Mouse (Mus musculus): ENCODE results near the gene Tmpo.

Tmpo gene

DNA sequence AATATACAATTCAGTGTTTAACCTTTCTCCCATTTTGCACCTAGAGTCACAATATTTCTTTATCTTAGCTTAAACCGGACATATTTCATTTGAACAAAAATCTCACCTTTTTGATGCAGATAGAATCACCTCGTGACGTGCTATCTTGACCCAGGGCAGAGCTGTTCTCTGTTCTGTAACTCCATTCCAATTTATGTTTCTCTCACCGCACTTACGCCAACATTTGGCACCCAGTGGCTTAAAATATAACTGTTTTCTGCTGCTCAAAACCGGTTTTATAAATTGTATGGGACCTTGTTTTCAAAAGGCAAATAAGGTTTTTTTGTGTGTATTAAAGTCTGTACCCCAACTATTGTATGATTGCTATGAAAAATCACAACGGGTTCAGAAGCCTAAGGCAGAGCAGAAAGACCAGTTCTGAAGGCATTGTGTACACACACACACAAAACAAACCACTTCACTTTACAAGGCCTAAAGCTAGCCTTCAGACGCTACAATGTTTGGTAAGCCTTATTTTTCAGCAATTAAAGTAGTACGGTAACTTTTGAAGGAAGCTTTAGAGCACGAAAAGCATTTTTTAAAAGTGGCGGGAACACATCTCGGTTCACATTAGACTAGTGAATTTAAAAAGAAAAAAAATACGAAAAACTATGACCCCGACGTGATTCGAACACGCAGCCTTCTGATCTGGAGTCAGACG, at the start of gene Tmpo:
Tmpo (minus strand) TSS at position 555 of the 700 bp plus-strand sequence.
- in situ Hi-C loops (cut with MboI; ENCODE audit: unreplicated experiment in 2 of 2): loop anchor here (10.0 to 25.0 kb wide), 6 partner anchors 446 to 1981 kb away; partner anchors contain the start of genes Actr6 (in 1 of the 2), Cdk17 (in 1 of the 2), Gas2l3 (in 1 of the 2) and Uhrf1bp1l (in 1 of the 2)

DNA sequence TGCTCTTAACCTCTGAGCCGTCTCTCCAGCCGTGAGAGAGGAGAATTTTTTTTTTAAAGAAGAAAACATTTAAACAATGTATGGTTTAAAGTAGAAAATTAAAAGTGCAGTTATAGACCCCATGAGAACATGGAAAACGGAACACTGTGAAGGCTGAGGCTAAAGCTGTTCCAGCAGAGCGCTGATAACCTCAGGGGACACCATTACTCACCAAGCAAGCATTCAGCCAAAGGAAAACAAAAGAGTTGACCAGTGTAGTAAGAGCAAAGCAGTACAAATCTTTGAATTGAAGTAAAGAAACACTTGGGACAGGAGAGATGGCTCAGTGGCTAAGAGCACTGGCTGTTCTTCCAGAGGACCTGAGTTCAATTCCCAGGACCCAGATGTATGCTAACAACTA, 49.3 kb upstream of the Tmpo start:
- in situ Hi-C loops (cut with MboI; ENCODE audit: unreplicated experiment in 2 of 2): no loop called here

DNA sequence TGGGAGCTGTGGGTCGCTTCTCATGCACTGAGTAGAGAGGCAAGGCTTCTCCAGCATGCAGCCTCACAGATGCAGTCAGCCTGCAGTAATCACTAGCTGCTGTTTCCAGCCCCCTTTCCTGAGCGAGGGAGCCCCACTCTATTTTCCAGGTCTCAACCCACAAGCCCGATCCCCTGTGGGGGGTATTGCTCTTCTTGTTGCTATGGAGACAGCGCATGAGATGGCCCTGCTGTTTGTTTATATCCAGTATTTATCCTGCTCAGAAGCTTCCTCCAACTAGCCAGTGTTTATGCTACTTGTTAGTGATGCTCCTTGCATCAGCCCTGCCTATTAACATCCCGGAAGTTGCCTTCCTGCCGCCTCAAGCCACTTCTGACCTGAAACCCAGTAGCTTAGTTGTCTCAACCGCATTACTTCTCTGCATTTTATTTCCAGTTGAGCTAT, 48.4 kb upstream of the Tmpo start:
- in situ Hi-C loops (cut with MboI; ENCODE audit: unreplicated experiment in 2 of 2): no loop called here

DNA sequence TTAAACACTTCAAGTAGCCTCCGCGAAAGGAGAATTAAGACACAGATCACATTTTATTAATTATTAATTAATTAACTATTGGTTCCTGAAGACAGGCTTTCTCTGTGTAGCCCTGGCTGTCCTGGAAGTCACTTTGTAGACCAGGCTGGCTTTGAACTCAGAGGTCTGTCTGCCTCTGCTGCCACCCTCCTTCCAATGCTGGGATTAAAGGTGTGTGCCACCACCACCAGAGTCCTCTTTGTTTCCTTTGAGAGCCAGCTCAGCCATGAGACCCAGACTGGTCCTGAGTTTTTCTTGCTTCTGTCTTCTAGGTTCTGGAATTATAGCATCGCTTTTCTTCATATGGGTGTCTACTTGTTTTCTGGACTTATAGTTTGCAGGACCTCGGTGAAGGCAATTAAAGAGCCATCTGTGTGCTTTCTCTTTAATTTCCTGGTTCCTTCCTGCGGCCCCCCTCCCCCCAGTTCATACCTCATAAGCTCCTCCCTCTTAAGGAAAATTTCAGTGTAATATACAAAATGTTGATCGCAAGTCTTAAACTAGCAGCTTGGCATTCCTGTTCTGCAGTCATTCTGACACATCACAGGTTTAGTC, 47.9 kb upstream of the Tmpo start:
- in situ Hi-C loops (cut with MboI; ENCODE audit: unreplicated experiment in 2 of 2): no loop called here

DNA sequence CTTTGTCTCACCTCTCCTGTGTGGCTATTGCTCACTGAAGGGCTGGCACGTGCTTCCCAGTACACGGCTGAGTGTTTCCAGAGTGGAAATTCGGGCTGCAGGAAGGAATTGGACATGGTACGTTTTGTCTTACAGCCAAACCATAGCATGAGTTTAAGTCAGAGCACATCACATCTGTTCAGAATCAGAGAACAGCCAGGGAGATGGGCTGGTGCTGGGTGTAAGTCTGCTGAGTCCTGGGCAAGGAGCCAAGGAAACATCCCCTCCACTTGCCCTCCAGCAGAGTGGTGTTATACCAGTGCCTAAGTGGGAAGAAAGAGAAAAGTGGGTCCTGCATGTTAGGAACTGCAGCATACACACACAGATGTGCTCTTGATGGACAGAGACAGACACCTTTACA, 45.9 kb upstream of the Tmpo start:
- in situ Hi-C loops (cut with MboI; ENCODE audit: unreplicated experiment in 2 of 2): no loop called here

DNA sequence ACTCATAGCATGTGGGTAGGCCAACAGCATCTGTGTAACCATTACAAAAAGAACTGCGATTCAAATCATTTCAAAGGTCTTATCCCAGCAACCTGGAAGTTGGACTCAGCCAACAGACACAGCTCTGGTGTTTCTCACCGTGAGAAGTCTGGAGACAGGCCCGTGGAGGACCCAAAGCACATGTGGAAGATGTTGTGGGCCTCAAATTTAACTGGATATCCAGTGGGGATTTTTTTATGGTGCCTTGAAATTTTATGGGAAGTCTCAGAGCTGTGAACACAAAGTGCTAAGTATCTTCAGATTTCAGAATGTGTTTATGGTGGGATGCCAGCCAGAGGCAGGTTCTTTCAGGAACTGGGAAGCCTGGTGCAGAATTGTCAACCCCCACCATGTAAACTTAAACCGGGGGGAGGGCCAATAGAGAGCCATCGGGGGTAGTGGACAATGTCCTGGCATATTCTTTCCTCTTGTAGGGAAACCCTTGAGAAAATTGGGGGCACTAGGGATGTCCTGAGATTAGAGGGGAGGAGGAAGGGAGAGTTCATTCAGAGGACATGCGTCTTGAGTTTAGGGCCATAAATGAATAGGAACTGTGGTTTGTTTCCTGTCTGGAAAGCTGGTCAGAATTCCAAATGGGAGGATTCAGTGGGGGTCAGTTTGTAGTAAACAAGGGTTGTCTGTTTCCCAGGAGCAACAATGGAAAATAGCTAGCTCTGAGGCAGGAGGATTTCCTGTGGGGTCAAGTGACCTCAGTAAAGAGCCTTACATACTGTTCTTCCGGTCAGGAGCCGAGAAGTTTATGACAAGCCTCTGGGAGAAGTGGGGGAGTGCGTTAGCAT, 41.5 kb upstream of the Tmpo start:
- in situ Hi-C loops (cut with MboI; ENCODE audit: unreplicated experiment in 2 of 2): loop anchor here in 1 of 2 experiments (25.0 kb wide), 1 partner anchor 1135 kb away; no protein-coding TSS in a partner anchor

DNA sequence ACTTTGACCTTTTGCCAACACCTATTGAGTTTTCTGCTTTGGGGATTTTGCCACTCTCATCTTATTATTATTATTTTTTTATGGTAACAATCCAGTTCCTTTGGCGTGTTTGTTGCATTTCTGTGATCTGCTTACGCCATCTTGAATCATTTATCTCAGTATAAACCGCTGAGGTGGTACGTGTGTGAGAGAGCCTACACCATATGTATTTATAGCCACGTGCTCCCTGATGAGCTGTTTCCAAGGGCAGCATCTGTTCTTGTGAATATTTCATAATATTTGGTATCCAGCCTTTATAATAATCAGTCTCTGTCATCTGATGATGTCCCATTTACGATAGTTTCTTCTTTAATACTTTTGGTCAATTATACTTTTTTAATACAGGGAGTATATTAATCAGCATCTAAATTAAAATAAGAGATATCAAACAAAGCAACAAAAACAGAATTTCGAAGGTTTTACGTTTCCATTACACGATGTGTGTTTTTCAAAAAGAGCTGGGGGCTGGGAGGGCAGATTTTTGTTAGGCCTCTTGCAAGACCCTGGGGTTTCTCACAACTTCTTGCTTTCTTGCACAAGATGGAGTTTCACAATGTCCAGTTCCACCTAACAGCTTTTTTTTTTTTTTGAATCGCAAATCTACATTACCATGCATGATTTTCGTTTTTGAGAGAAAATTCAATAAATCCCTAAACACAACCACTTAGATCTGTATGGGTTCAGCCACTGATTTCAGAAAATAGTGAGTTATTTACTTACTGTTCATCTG, 28.0 kb upstream of the Tmpo start:
- in situ Hi-C loops (cut with MboI; ENCODE audit: unreplicated experiment in 2 of 2): loop anchor here in 1 of 2 experiments (25.0 kb wide), 1 partner anchor 1122 kb away; no protein-coding TSS in a partner anchor

DNA sequence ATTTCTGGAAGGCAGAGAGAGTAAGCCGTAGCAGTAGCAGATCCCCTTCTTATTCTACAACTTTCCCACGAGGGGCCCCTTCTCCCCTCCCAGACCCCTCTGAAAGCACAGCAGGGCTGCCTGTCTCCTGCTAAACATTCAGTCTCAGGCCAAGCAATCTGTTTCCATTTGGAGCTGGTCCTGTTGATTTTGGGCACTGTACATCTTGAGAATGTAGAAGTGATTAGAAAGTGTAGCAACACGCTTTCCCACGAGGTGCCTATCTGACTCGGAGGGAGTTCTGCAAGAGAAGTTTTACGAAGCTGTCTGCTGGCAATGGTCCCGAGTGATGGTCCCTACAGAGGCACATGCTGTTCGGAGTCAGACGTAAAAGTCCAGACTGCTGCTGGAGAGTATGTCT, 27.3 kb upstream of the Tmpo start:
- in situ Hi-C loops (cut with MboI; ENCODE audit: unreplicated experiment in 2 of 2): loop anchor here in 1 of 2 experiments (25.0 kb wide), 1 partner anchor 1121 kb away; no protein-coding TSS in a partner anchor

DNA sequence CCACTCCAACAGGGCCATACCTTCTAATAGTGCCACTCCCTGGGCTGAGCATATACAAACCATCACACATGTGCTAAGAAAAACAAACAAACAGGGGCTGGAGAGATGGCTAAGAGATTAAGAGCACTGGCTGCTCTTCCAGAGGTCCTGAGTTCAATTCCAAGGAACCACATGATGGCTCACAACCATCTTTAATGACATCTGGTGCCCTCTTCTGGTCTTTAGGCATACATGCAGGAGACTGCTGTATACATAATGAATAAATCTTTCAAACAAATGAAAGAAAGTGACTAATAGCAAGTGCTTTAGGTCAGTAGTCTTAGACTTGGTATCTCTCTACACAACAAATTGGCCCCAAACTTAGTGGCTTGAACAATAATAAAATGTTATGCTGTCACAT, 26.2 kb upstream of the Tmpo start:
- in situ Hi-C loops (cut with MboI; ENCODE audit: unreplicated experiment in 2 of 2): loop anchor here in 1 of 2 experiments (25.0 kb wide), 1 partner anchor 1120 kb away; no protein-coding TSS in a partner anchor

DNA sequence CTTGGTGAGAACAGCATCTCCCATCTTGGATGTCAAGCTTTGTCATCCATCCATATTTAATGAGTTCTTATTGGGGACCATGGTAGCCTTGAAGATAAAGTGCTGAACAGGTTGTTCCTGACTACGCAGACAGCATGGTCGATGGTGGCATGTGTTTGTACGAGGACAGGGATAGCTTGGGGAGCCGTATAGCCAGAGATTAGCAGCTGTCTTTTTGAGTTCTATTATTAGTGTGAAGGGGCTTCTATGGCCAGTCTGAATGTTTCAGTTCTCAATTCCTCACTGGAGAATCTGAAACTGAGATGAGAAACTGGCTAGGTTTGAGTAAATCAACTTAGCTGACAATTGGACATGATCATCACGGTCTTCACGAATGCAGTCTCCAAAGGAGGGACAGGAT, 24.5 kb upstream of the Tmpo start:
- in situ Hi-C loops (cut with MboI; ENCODE audit: unreplicated experiment in 2 of 2): loop anchor here in 1 of 2 experiments (25.0 kb wide), 1 partner anchor 1118 kb away; no protein-coding TSS in a partner anchor

DNA sequence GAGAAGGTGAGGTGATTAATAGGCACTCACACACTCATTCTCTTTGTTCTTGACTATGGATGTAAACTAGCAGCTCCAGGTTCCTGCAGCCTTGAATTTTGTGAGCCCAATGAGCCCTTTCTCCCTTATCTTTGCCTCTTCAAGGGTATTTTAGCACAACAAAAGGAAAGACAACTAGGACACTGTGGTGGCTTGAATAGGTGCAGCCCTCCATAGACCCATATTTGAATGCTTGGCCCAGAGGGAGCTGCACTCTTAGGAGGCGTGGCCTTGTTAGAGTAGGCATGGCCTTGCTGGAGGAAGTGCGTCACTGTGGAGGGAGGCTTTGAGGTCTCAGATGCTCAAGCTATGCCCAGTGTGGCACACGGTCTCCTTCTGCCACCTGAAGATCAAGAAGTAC, 19.5 kb upstream of the Tmpo start:
- in situ Hi-C loops (cut with MboI; ENCODE audit: unreplicated experiment in 2 of 2): loop anchor here in 1 of 2 experiments (25.0 kb wide), 1 partner anchor 1113 kb away; no protein-coding TSS in a partner anchor

DNA sequence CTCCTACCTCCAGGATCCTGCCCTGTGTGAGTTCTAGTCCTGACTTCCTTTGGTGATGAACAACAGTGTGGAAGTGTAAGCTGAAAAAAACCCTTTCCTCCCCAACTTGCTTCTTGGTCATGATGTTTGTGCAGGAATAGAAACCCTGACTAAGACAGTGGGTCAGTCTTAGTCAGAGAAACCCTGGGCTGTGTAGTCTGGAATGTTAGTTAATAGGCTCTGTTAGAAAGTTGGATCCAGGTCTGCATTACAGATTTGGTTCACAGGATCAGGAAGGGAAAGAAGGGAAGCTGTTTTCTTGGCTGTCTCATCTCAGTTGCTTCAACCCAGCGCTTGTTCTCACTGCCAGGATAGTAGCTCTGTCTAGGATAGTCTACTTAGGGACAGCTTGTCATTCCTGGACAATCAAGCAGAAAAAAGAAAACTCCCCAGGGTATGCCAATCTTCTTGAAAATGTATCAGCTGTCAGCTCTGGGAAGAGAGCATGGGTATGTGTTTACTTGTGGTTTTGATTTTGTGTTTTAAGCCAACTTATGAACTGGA, 18.2 kb upstream of the Tmpo start:
- in situ Hi-C loops (cut with MboI; ENCODE audit: unreplicated experiment in 2 of 2): loop anchor here (25.0 kb wide), 4 partner anchors 488 to 1963 kb away; partner anchors contain the start of genes Actr6 (in 1 of the 2), Cdk17 (in 1 of the 2), Gas2l3 (in 1 of the 2) and Uhrf1bp1l (in 1 of the 2)

DNA sequence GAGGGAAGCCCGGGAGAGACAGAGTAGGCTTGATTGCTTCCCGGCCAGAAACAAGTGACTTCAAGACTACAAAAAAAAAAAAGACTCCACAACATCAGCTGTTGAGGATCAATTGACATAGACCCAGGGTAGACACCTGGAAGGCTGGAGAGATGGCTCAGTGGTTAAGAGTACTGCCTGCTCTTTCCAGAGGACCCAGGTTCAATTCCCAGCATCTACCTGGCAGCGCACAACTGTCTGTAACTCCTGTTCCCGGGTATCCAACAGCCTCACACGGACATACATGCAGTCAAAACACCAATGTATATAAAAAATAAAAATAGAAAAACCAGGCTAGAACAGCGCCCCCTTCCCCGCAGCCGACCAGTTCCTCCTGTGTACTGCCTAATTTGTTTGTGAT, 16.6 kb upstream of the Tmpo start:
- in situ Hi-C loops (cut with MboI; ENCODE audit: unreplicated experiment in 2 of 2): loop anchor here (25.0 kb wide), 4 partner anchors 490 to 1965 kb away; partner anchors contain the start of genes Actr6 (in 1 of the 2), Cdk17 (in 1 of the 2), Gas2l3 (in 1 of the 2) and Uhrf1bp1l (in 1 of the 2)

DNA sequence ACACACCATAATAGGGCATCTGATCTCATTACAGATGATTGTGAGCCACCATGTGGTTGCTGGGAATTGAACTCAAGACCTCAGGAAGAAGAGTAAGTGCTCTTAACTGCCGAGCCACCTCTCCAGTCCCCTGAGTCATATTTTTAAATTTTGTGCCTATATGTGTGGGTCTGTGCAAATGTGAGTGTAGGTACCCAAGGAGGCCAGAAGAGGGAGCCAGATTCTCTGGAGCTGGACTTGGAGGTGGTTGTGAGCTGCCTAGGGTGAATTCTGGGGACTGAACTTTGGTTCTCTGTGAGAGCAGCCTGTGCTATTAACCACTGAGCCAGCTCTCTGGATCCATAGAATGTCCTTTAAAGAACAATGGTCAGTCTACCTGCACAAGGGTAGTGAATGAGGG, 15.7 kb upstream of the Tmpo start:
- in situ Hi-C loops (cut with MboI; ENCODE audit: unreplicated experiment in 2 of 2): loop anchor here (25.0 kb wide), 4 partner anchors 491 to 1966 kb away; partner anchors contain the start of genes Actr6 (in 1 of the 2), Cdk17 (in 1 of the 2), Gas2l3 (in 1 of the 2) and Uhrf1bp1l (in 1 of the 2)

DNA sequence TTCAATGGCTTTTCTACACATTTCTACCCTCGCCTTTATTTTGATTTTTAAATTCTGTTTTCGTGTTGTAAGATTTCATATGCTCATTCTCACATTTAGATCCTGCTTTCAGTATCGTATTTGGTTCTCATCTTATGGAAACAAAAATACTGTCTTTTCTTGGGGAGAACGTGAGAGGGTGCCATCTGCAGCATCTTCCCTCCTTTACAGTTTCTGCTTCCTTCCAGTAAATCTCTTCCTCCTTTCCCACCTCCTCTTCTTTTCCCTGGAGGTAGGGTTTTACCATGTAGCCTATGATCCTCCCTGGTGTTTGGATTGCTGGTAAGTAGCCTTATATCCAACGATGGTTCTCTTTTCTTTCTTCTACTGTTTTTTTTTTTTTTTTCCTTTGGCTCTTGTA, 14.6 kb upstream of the Tmpo start:
- in situ Hi-C loops (cut with MboI; ENCODE audit: unreplicated experiment in 2 of 2): loop anchor here (25.0 kb wide), 4 partner anchors 492 to 1967 kb away; partner anchors contain the start of genes Actr6 (in 1 of the 2), Cdk17 (in 1 of the 2), Gas2l3 (in 1 of the 2) and Uhrf1bp1l (in 1 of the 2)

DNA sequence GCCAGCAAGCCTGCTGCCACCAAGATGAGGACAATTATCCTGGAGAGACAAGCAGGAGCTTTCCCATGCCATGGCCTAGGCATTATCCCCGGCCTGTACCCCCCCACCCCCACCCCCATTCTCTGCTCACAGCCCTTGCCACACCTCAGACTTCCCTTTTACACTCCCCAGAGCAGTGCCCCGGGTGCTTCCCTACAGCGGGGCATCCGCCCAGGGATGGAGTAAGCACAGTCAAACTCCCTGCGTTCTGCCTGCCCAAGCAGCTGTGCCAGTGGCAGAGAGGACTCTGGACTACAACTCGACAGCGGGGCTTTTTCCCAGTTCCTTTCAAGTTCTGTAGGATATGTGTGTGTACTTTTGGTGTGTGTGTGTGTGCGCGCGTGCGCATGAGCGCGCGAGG, 14.0 kb upstream of the Tmpo start:
- in situ Hi-C loops (cut with MboI; ENCODE audit: unreplicated experiment in 2 of 2): loop anchor here (25.0 kb wide), 4 partner anchors 492 to 1967 kb away; partner anchors contain the start of genes Actr6 (in 1 of the 2), Cdk17 (in 1 of the 2), Gas2l3 (in 1 of the 2) and Uhrf1bp1l (in 1 of the 2)

DNA sequence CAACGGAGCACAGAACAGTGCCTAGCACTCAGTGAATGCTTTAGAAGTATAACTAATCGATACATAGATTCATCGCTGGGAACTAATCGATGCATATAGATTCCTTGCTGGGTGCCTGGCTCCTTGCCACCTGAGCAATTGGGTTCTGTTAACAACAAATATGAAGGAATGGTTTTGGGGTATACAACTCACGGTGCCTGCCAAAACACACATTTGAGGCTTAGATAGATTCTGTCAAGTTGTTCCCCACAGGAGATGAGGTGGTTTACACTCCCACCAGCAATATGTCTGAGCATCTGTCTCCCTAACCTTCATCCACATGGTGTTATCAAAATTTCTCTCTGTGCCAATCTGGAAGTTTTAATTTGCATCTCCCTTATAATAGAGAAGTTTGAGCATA, 10.7 kb upstream of the Tmpo start:
- in situ Hi-C loops (cut with MboI; ENCODE audit: unreplicated experiment in 2 of 2): loop anchor here (25.0 kb wide), 4 partner anchors 495 to 1970 kb away; partner anchors contain the start of genes Actr6 (in 1 of the 2), Cdk17 (in 1 of the 2), Gas2l3 (in 1 of the 2) and Uhrf1bp1l (in 1 of the 2)

DNA sequence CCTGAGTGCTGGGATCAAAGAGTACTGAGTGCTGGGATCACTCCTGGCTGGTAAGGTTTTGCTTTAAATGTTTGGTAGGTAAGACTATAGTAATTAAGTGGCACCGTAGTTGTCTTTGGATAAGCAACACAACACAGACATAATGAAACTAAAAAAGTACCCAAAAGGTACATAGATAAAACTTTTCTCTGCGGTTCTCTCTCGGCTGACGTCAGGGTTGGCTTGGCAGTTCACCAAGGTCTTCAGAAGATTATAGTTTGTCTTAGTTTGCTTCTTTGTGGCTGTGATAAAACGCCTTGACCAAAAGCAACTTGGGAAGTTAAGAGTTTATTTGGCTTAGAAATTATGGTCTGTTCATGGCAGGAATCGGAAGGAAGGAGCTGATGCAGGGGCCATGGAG, 8.4 kb upstream of the Tmpo start:
- in situ Hi-C loops (cut with MboI; ENCODE audit: unreplicated experiment in 2 of 2): loop anchor here (10.0 to 25.0 kb wide), 6 partner anchors 455 to 1973 kb away; partner anchors contain the start of genes Actr6 (in 1 of the 2), Cdk17 (in 1 of the 2), Gas2l3 (in 1 of the 2) and Uhrf1bp1l (in 1 of the 2)

Measured in v-Abl transformed pro-B cells (cell line).